Mouse (Mus musculus): ENCODE measurements around the gene Exph5. TPM values are rescaled to one million over a fixed set of nuclear protein-coding genes. Genes with fewer than 3 reads are reported as not detected.

The Exph5 gene
- polyA plus RNA-seq, 1 experiment from 2014 or later, result 0.35 TPM

GRCm38 (mm10) chr9:53272207-53272606, 29.3 kb upstream of the Exph5 start:
- no peak overlapping the region for H3K4me3 ChIP-seq (replicated peaks)
- H3K27me3 ChIP-seq, result no peaks in the 10 kb centered on the region
- no peaks in the 10 kb centered on the region for H3K4me1 ChIP-seq (replicated peaks)
- H3K9me3 ChIP-seq (replicated peaks), result no peaks in the 10 kb centered on the region
- H3K27ac ChIP-seq (replicated peaks), result no peak overlapping the region
- H3K36me3 ChIP-seq (replicated peaks), result no peaks in the 10 kb centered on the region
- no peak overlapping the region for H3K9ac ChIP-seq
- WGBS (ENCODE audit: insufficient replicate concordance), result 48% methylated on average over 5 of the region's 5 CpGs
- no peak overlapping the region for H3K4me2 ChIP-seq
- ATAC-seq (ENCODE audit: insufficient read depth), result no peak

GRCm38 (mm10) chr9:53272714-53273113, 28.8 kb upstream of the Exph5 start:
- no peak overlapping the region for H3K4me3 ChIP-seq (replicated peaks)
- no peaks in the 10 kb centered on the region for H3K36me3 ChIP-seq (replicated peaks)
- no peak overlapping the region for H3K4me2 ChIP-seq
- ATAC-seq (ENCODE audit: insufficient read depth), result no peak
- WGBS (ENCODE audit: insufficient replicate concordance), result 63% methylated on average over 4 of the region's 4 CpGs
- H3K27ac ChIP-seq (replicated peaks), result no peak overlapping the region
- H3K9me3 ChIP-seq (replicated peaks), result no peaks in the 10 kb centered on the region
- H3K9ac ChIP-seq, result no peak overlapping the region
- H3K27me3 ChIP-seq, result no peaks in the 10 kb centered on the region
- no peaks in the 10 kb centered on the region for H3K4me1 ChIP-seq (replicated peaks)

GRCm38 (mm10) chr9:53276381-53276780, 25.1 kb upstream of the Exph5 start:
- Histone ChIP-seq H3K4me2 (no peak overlapping the region), H3K4me3 (replicated peaks) (no peak overlapping the region), H3K27me3 (no peaks in the 10 kb centered on the region), H3K4me1 (replicated peaks) (no peaks in the 10 kb centered on the region), H3K27ac (replicated peaks) (no peak overlapping the region), H3K36me3 (replicated peaks) (no peaks in the 10 kb centered on the region), H3K9me3 (replicated peaks) (no peaks in the 10 kb centered on the region), H3K9ac (no peak overlapping the region)
- WGBS (ENCODE audit: insufficient replicate concordance), result 70% methylated on average over 1 of the region's 1 CpGs
- ATAC-seq (ENCODE audit: insufficient read depth), result no peak

- H3K4me2 ChIP-seq, result no peak overlapping the region
- H3K4me3 ChIP-seq (replicated peaks), result no peak overlapping the region
- H3K9me3 ChIP-seq (replicated peaks), result no peaks in the 10 kb centered on the region
- no peaks in the 10 kb centered on the region for H3K4me1 ChIP-seq (replicated peaks)
- H3K27me3 ChIP-seq, result no peaks in the 10 kb centered on the region
- H3K9ac ChIP-seq, result no peak overlapping the region
- 54% methylated on average over 2 of the region's 2 CpGs for WGBS (ENCODE audit: insufficient replicate concordance)
- H3K36me3 ChIP-seq (replicated peaks), result no peaks in the 10 kb centered on the region
- H3K27ac ChIP-seq (replicated peaks), result no peak overlapping the region
- no peak for ATAC-seq (ENCODE audit: insufficient read depth)
These were observed 22.5 kb upstream of the Exph5 start for GRCm38 (mm10) chr9:53278997-53279396.

- no peaks in the 10 kb centered on the region for H3K27me3 ChIP-seq
- H3K36me3 ChIP-seq (replicated peaks), result no peaks in the 10 kb centered on the region
- 63% methylated on average over 6 of the region's 6 CpGs for WGBS (ENCODE audit: insufficient replicate concordance)
- no peak overlapping the region for H3K4me2 ChIP-seq
- no peaks in the 10 kb centered on the region for H3K9me3 ChIP-seq (replicated peaks)
- ATAC-seq (ENCODE audit: insufficient read depth), result no peak
- no peak overlapping the region for H3K4me3 ChIP-seq (replicated peaks)
- no peak overlapping the region for H3K27ac ChIP-seq (replicated peaks)
- H3K9ac ChIP-seq, result no peak overlapping the region
- no peaks in the 10 kb centered on the region for H3K4me1 ChIP-seq (replicated peaks)
These were observed 14.7 kb upstream of the Exph5 start for GRCm38 (mm10) chr9:53286793-53287192.

GRCm38 (mm10) chr9:53290006-53290405, 11.5 kb upstream of the Exph5 start:
- WGBS (ENCODE audit: insufficient replicate concordance), result 58% methylated on average over 3 of the region's 3 CpGs
- no peaks in the 10 kb centered on the region for H3K36me3 ChIP-seq (replicated peaks)
- no peaks in the 10 kb centered on the region for H3K9me3 ChIP-seq (replicated peaks)
- no peak overlapping the region for H3K9ac ChIP-seq
- no peak overlapping the region for H3K4me3 ChIP-seq (replicated peaks)
- ATAC-seq (ENCODE audit: insufficient read depth), result no peak
- H3K4me2 ChIP-seq, result no peak overlapping the region
- H3K27me3 ChIP-seq, result no peaks in the 10 kb centered on the region
- H3K4me1 ChIP-seq (replicated peaks), result no peaks in the 10 kb centered on the region
- H3K27ac ChIP-seq (replicated peaks), result no peak overlapping the region

- no peaks in the 10 kb centered on the region for H3K9me3 ChIP-seq (replicated peaks)
- H3K27me3 ChIP-seq, result no peaks in the 10 kb centered on the region
- H3K27ac ChIP-seq (replicated peaks), result no peak overlapping the region
- no peaks in the 10 kb centered on the region for H3K36me3 ChIP-seq (replicated peaks)
- no peak overlapping the region for H3K4me3 ChIP-seq (replicated peaks)
- H3K4me2 ChIP-seq, result no peak overlapping the region
- ATAC-seq (ENCODE audit: insufficient read depth), result no peak
- H3K4me1 ChIP-seq (replicated peaks), result no peaks in the 10 kb centered on the region
- H3K9ac ChIP-seq, result no peak overlapping the region
These were observed 8.6 kb upstream of the Exph5 start for GRCm38 (mm10) chr9:53292833-53293232.

GRCm38 (mm10) chr9:53301801-53302311, 386 bp downstream of the Exph5 start:
- ATAC-seq (ENCODE audit: insufficient read depth), result no peak
- H3K4me3 ChIP-seq (replicated peaks), result peak overlapping the region; percentile 27
- no peaks in the 10 kb centered on the region for H3K36me3 ChIP-seq (replicated peaks)
- no peaks in the 10 kb centered on the region for H3K4me1 ChIP-seq (replicated peaks)
- no peaks in the 10 kb centered on the region for H3K9me3 ChIP-seq (replicated peaks)
- H3K27ac ChIP-seq (replicated peaks), result no peak overlapping the region
- H3K9ac ChIP-seq, result no peak overlapping the region
- 13% methylated on average over 19 of the region's 19 CpGs for WGBS (ENCODE audit: insufficient replicate concordance)
- H3K27me3 ChIP-seq, result peaks cover 17% of the 10 kb centered on the region
- peak overlapping the region; percentile 63 for H3K4me2 ChIP-seq

- H3K9me3 ChIP-seq (replicated peaks), result no peaks in the 10 kb centered on the region
- H3K36me3 ChIP-seq (replicated peaks), result no peaks in the 10 kb centered on the region
- H3K27ac ChIP-seq (replicated peaks), result no peak overlapping the region
- WGBS (ENCODE audit: insufficient replicate concordance), result 48% methylated on average over 5 of the region's 5 CpGs
- no peak for ATAC-seq (ENCODE audit: insufficient read depth)
- H3K9ac ChIP-seq, result no peak overlapping the region
- H3K4me3 ChIP-seq (replicated peaks), result no peak overlapping the region
- peaks cover 17% of the 10 kb centered on the region for H3K27me3 ChIP-seq
- H3K4me1 ChIP-seq (replicated peaks), result no peaks in the 10 kb centered on the region
- no peak overlapping the region; the same call in 1 of the 2 replicates for H3K4me2 ChIP-seq
These were observed 945 bp downstream of the Exph5 start for GRCm38 (mm10) chr9:53302415-53302814.

GRCm38 (mm10) chr9:53307904-53308303, 6.4 kb downstream of the Exph5 start:
- no peak for ATAC-seq (ENCODE audit: insufficient read depth)
- H3K27ac ChIP-seq (replicated peaks), result no peak overlapping the region
- 48% methylated on average over 7 of the region's 7 CpGs for WGBS (ENCODE audit: insufficient replicate concordance)
- H3K9me3 ChIP-seq (replicated peaks), result no peaks in the 10 kb centered on the region
- no peak overlapping the region for H3K4me2 ChIP-seq
- no peaks in the 10 kb centered on the region for H3K4me1 ChIP-seq (replicated peaks)
- no peak overlapping the region for H3K4me3 ChIP-seq (replicated peaks)
- no peaks in the 10 kb centered on the region for H3K27me3 ChIP-seq
- no peak overlapping the region for H3K9ac ChIP-seq
- H3K36me3 ChIP-seq (replicated peaks), result no peaks in the 10 kb centered on the region

GRCm38 (mm10) chr9:53312981-53313380, 11.5 kb downstream of the Exph5 start:
- ATAC-seq (ENCODE audit: insufficient read depth), result no peak
- 64% methylated on average over 1 of the region's 1 CpGs for WGBS (ENCODE audit: insufficient replicate concordance)
- no peak overlapping the region for H3K4me3 ChIP-seq (replicated peaks)
- H3K9me3 ChIP-seq (replicated peaks), result no peaks in the 10 kb centered on the region
- H3K4me1 ChIP-seq (replicated peaks), result no peaks in the 10 kb centered on the region
- no peak overlapping the region for H3K4me2 ChIP-seq
- no peaks in the 10 kb centered on the region for H3K27me3 ChIP-seq
- H3K27ac ChIP-seq (replicated peaks), result no peak overlapping the region
- no peaks in the 10 kb centered on the region for H3K36me3 ChIP-seq (replicated peaks)
- H3K9ac ChIP-seq, result no peak overlapping the region

- Histone ChIP-seq H3K4me1 (replicated peaks) (no peaks in the 10 kb centered on the region), H3K9ac (no peak overlapping the region), H3K9me3 (replicated peaks) (no peaks in the 10 kb centered on the region), H3K27ac (replicated peaks) (no peak overlapping the region), H3K27me3 (no peaks in the 10 kb centered on the region), H3K4me2 (no peak overlapping the region), H3K4me3 (replicated peaks) (no peak overlapping the region), H3K36me3 (replicated peaks) (no peaks in the 10 kb centered on the region)
- WGBS (ENCODE audit: insufficient replicate concordance), result 25% methylated on average over 10 of the region's 10 CpGs
- no peak for ATAC-seq (ENCODE audit: insufficient read depth)
These were observed 19.6 kb downstream of the Exph5 start for GRCm38 (mm10) chr9:53320894-53321650.
